Mouse (Mus musculus) G1E (cell line): ENCODE data around the gene Exoc3.

Source experiments
- CTCF ChIP-seq: IDR thresholded peaks from 2 replicates; pipeline ENCODE4 v1.5.1; 2012; ENCODE audit warnings: low read depth, low read length, inconsistent platforms, mixed read lengths
- GATA1 ChIP-seq: IDR thresholded peaks from 2 replicates; pipeline ENCODE4 v1.6.1; 2012; ENCODE audit warnings: borderline replicate concordance, low read length, inconsistent platforms, mixed read lengths
- POLR2AphosphoS5 ChIP-seq: IDR thresholded peaks from 2 replicates; pipeline ENCODE4 v1.6.1; 2012; ENCODE audit warnings: low read depth, low read length, inconsistent platforms; ENCODE audit not compliant: insufficient replicate concordance

DNA sequence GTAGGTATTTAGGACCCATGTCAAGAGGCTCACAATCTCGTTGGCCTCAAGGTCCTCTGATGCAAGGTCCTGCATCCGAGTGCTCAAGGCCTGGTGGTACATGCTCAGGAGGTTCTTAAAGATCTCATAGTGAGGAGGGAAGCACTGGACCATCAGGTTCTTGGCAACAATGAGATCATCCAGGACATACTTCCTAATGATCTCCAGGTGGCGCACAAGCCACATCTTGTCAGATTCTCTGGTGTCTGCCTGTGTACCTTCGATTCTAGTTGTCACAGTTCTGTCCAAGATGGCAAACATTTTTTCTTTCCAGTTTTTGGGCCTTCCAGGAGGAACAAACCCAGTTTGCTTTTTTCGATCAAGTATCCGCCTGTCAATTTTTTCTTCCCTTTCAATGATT, 15.9 kb downstream of the Exoc3 start:
- no peak for TF ChIP-seq CTCF
- TF ChIP-seq GATA1: no peak
- TF ChIP-seq POLR2AphosphoS5: no peak
